Mouse (Mus musculus) hindbrain, embryonic 10.5 days (tissue): ENCODE measurements around the gene Tapbp. TPM values are rescaled to one million over a fixed set of nuclear protein-coding genes. Genes with fewer than 3 reads are reported as not detected.
"Not testable (repeated sequence)": the region's sequence is repeated elsewhere in the genome, so short reads cannot be mapped to it uniquely, and the experiment has no call there.

ENCODE experiments used
- DNase-seq: peaks from one replicate; pipeline ENCODE4 v3.0.0-alpha.2; 2017; ENCODE audit warnings: low spot score
- H3K27ac ChIP-seq: fragments of 300-500 bp; sonication (generic); 2 replicates; pipeline ENCODE4 v1.5.1; 2016; ENCODE audit warnings: mild to moderate bottlenecking, moderate library complexity
- H3K27me3 ChIP-seq: fragments of 300-500 bp; sonication (generic); 2 replicates; pipeline ENCODE4 v1.6.1; 2016; ENCODE audit warnings: mild to moderate bottlenecking; ENCODE audit not compliant: poor library complexity, insufficient read depth, severe bottlenecking
- H3K36me3 ChIP-seq: fragments of 300-500 bp; sonication (generic); 2 replicates; pipeline ENCODE4 v1.6.1; 2016; ENCODE audit warnings: mild to moderate bottlenecking, moderate library complexity
- H3K4me1 ChIP-seq: fragments of 300-500 bp; sonication (generic); replicated peaks from 2 replicates; pipeline ENCODE4 v1.6.1; 2016; ENCODE audit warnings: mild to moderate bottlenecking
- H3K4me3 ChIP-seq: fragments of 300-500 bp; sonication (generic); 2 replicates; pipeline ENCODE4 v1.5.1; 2016; ENCODE audit warnings: mild to moderate bottlenecking, moderate library complexity
- H3K9me3 ChIP-seq: fragments of 300-500 bp; sonication (generic); 2 replicates; pipeline ENCODE4 v1.6.1; 2016; ENCODE audit warnings: mild to moderate bottlenecking, moderate library complexity
- WGBS: fragments of 180-500 bp; shearing (Covaris S2); methylation state at CpG from one replicate; pipeline ENCODE4 v1.1.7; 2016; 5-methylcytosine and 5-hydroxymethylcytosine counted together
- polyA plus RNA-seq: library from polyadenylated mRNA; unstranded; fragments of >200 nt; fragmentation: Nextera tagmentation; extraction: Ambion mirVana; gene quantifications from 2 replicates; pipeline ENCODE4 v1.2.1, GENCODE M21; 2016

Gene Tapbp
- polyA plus RNA-seq, 1 experiment from 2014 or later: 17.2 TPM

DNA sequence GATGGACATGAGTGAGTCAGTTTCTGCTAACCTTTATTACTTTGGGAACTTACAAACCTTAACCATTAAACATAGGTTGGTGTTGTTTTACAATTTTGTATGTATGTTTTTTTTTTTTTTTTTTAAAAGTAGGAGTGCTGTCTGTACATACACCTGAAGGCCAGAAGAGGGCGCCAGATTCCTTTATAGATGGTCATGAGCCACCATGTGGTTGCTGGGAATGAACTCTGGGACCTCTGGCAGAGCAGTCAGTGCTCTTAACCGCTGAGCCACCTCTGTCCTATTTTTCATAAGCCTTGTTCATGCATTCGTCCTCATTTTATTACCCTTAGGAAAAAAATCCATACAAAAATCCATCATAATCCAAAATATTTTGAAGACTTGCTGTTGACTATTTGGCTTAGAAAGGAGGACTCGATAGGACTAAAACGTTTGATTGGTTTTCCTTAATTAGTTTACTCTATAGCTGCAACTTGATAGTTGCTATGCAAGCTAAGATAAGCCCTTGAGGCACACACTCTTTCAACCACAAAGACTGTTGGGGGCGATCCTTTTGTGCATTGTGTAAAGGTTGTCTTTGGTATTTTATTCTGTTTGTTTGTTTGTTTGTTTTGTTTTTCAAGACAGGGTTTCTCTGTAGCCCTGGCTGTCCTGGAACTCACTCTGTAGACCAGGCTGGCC lies 18.4 kb upstream of the Tapbp start:
- Histone ChIP-seq H3K27ac (no peak overlapping the region), H3K36me3 (no peaks in the 10 kb centered on the region), H3K4me3 (no peak overlapping the region), H3K4me1 (no peaks in the 10 kb centered on the region), H3K9me3 (no peaks in the 10 kb centered on the region), H3K27me3 (no peaks in the 10 kb centered on the region)
- peak; percentile 47 for DNase-seq
- 41% methylated on average over 6 of the region's 6 CpGs for WGBS

DNA sequence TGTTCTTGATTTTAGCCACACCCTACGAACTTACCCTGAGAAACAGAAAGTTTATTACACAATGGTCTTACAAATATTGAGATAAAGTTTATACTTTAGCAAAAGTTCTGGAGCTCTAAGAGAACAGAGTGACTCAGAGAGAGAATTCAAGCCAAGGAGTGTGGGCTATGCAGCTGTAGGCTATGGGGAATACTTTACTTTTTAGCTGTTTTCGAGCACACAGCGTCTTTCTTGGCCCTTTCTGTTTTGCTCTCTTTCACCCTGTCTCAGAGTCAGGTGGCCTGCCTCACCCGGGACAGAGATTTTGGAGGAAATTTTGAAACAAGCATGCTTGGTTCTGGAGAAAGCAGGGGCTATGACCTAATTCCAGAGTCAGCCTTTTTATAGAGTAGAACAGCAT lies 17.5 kb upstream of the Tapbp start:
- H3K4me3 ChIP-seq, H3K27ac ChIP-seq, DNase-seq, H3K27me3 ChIP-seq, H3K4me1 ChIP-seq, H3K36me3 ChIP-seq, H3K9me3 ChIP-seq: not testable (repeated sequence)
- WGBS: 80% methylated on average over 4 of the region's 4 CpGs

DNA sequence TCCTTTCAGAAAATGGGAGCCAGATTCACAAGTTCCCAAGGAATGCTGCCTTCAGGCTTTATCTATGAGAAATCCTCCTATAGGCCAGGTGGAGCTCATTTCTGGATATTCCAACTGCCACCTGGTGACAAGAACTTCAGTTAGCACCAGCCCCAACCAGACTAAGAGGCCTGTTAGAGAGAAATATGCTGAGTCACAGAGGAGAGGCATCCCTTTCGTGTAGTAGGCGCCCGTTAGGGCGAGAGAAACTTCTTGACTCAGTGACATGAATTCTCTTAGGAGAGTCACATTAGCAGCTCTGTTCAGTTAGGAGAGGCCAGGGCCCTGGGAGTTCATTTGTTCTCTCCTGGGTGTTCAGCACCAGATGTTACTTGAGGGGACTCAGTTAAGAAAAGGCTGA lies 16.1 kb upstream of the Tapbp start:
- Histone ChIP-seq H3K36me3 (no peaks in the 10 kb centered on the region), H3K9me3 (no peaks in the 10 kb centered on the region), H3K4me3 (no peak overlapping the region), H3K4me1 (peaks cover 3% of the 10 kb centered on the region; the same call in 1 of the 2 replicates), H3K27me3 (no peaks in the 10 kb centered on the region), H3K27ac (no peak overlapping the region)
- 82% methylated on average over 4 of the region's 4 CpGs for WGBS
- DNase-seq: no peak

DNA sequence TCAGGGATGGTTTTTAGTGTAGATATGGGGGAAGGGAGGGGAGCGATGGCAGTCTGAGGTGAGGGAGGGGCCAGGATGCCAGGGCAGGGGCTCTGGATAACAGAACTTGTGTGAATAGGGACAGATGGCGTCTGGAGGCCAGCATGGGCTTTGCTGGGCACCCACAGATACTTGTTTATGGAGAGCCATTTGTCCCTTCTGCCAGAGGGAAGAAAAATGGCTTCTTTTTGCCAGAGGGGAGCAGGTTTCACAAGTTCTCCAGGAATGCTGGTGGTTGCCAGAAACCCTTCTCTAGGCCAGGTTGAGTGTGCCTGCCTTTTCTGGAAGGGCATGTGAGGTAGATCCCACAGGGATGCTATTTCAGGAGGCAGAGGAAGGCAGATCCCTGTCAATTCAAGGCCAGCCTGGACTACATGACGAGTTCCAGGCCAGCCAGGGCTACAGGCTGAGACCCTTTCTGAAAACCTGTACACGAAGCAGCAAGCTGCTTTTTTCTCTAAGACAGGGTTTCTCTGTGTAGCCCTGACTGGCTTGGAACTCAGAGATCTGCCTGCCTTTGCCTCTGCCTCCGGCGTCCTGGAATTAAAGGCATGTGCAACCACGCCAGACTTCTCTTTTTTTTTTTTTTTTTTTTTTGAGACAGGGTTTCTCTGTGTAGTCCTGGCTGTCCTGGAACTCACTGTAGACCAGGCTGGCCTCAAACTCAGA lies 15.3 kb upstream of the Tapbp start:
- Histone ChIP-seq H3K4me3 (no peak overlapping the region), H3K27me3 (no peaks in the 10 kb centered on the region), H3K36me3 (no peaks in the 10 kb centered on the region), H3K27ac (no peak overlapping the region), H3K9me3 (no peaks in the 10 kb centered on the region), H3K4me1 (peaks cover 6% of the 10 kb centered on the region)
- DNase-seq: no peak
- 78% methylated on average over 7 of the region's 7 CpGs for WGBS

DNA sequence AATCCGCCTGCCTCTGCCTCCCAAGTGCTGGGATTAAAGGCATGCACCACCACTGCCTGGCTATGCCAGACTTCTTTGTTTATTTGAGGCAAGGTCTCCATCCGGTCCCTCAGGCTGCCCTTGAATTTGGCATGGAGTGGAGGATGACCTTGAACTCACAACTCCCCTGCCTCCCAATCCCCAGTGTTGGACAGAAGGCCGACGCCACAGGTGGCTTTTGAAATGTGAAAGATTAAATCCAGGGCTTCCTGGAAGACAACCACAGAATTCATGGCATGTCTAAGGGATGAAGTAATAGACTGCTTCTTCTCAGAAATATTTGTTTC lies 14.7 kb upstream of the Tapbp start:
- no peak overlapping the region for H3K4me3 ChIP-seq
- H3K9me3 ChIP-seq: no peaks in the 10 kb centered on the region
- WGBS: 90% methylated on average over 4 of the region's 4 CpGs
- no peak overlapping the region for H3K27ac ChIP-seq
- no peak for DNase-seq
- H3K36me3 ChIP-seq: no peaks in the 10 kb centered on the region
- no peaks in the 10 kb centered on the region for H3K27me3 ChIP-seq
- peaks cover 6% of the 10 kb centered on the region for H3K4me1 ChIP-seq

DNA sequence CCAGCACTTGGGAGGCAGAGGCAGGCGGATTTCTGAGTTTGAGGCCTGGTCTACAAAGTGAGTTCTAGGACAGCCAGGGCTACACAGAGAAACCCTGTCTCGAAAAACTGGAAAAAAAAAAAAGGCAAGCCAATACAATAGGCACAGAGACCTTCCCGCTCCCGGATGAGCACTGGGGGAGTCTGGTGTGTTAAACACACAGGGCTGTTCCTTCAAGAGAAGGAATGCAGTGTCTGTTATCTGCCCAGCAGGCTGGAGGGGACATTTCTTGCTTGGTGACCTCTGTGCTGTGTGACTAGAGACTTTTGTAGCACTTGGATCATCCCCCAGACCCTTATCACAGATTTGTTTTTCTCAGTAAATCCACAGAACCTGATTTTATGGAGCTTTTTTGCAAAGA lies 14.0 kb upstream of the Tapbp start:
- Histone ChIP-seq H3K36me3 (no peaks in the 10 kb centered on the region), H3K4me1 (peaks cover 6% of the 10 kb centered on the region), H3K4me3 (no peak overlapping the region), H3K9me3 (no peaks in the 10 kb centered on the region), H3K27ac (no peak overlapping the region), H3K27me3 (no peaks in the 10 kb centered on the region)
- WGBS: 65% methylated on average over 4 of the region's 4 CpGs
- no peak for DNase-seq

DNA sequence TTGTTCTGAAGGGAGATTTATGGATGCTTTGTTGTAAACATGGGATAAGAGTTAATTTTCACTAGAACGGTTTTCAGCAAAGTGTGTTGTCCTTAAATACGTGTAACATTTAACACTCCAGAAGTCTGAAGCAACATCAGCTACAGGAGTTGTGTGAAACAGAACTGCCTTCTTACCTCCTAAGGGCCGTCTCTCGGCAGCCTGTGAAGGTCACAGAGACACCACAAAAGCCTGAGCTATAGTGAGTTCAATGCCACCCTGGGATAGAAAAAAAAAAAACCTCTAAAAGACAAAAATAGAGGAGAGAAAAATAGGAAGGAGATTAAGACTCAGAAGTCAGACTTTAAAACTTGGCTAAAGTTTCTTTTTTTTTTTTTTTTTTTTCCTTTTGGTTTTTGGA lies 13.6 kb upstream of the Tapbp start:
- Histone ChIP-seq H3K27ac (no peak overlapping the region), H3K27me3 (no peaks in the 10 kb centered on the region), H3K36me3 (no peaks in the 10 kb centered on the region), H3K9me3 (no peaks in the 10 kb centered on the region), H3K4me1 (peaks cover 6% of the 10 kb centered on the region), H3K4me3 (no peak overlapping the region)
- no peak for DNase-seq
- 83% methylated on average over 4 of the region's 4 CpGs for WGBS

DNA sequence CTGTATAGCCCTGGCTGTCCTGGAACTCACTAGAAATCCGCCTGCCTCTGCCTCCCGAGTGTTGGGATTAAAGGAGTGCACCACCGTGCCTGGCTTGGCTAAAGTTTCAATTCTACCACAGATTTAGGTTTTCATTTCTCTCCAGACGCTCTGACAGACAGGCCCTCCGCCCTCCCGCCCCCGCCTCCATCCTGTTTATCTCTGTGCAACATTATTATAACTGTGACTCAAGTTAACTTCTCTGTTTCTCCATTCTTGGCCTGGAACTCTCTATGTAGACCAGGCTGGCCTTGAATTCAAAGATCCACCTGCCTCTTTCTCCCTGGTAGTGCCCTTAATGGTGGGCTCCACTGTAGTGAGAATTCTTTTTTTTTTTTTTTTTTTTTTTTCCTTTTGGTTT lies 13.2 kb upstream of the Tapbp start:
- no peaks in the 10 kb centered on the region for H3K9me3 ChIP-seq
- H3K36me3 ChIP-seq: no peaks in the 10 kb centered on the region
- no peaks in the 10 kb centered on the region for H3K27me3 ChIP-seq
- no peak overlapping the region for H3K27ac ChIP-seq
- 86% methylated on average over 7 of the region's 7 CpGs for WGBS
- peaks cover 6% of the 10 kb centered on the region for H3K4me1 ChIP-seq
- no peak overlapping the region for H3K4me3 ChIP-seq
- DNase-seq: no peak

DNA sequence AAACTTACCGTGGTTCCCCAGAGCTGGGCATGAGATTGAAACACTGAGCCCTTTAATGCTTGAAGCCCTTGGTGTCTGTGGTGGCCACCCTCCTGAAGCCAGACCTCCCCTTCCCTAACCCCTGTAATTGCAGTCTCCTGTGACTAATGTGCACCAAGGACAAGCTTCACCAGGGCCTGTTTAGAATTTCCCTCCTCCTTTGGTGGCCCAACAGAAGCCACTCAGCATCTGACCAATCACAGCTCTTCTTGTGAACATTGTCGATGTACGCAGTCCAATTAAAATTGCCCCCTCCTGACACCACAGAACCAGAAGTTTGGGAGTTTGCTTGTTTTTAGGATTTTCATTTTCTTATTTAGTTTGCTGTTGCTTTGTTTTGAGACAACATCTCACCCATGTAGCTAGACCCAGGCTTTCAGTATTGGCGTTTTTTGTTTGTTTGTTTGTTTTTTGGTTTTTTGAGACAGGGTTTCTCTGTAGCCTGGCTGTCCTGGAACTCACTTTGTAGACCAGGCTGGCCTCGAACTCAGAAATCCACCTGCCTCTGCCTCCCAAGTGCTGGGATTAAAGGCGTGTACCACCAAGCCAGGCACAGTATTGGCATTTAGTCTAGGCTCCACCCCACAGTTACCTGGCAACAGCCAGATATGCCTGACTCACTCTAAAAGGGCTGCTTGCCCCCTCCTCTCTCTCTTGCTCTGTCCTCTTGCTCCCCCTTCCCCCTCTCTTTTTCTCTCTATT lies 11.6 kb upstream of the Tapbp start:
- H3K27me3 ChIP-seq, H3K9me3 ChIP-seq, H3K36me3 ChIP-seq, DNase-seq, H3K27ac ChIP-seq, H3K4me3 ChIP-seq: not testable (repeated sequence)
- H3K4me1 ChIP-seq: peaks cover 20% of the 10 kb centered on the region
- WGBS: 78% methylated on average over 6 of the region's 6 CpGs

DNA sequence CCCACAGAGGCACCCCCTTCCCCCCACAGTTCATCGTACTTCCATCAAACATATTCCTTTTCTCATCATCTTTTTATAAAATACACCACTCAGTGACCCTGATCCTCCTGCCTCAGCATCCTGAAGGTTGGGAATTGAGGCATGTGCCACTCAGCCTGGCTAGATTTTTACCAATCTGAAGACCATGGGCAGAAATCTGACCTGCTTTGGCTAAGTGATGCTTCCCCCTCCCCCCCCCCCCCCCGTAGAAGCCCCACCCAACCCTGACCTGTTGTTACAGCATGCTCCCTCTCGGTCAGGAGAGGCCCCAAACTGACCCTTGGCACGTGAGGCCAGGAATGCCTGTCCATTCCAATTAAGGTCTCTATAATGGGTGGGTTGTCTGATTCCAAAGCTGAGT lies 10.9 kb upstream of the Tapbp start, which contains the start of gene Platr17:
TSS of gene Platr17 (plus strand) at position 301 of the 400 bp plus-strand sequence.
- WGBS: 18% methylated on average over 3 of the region's 4 CpGs
- DNase-seq: not testable (repeated sequence)

DNA sequence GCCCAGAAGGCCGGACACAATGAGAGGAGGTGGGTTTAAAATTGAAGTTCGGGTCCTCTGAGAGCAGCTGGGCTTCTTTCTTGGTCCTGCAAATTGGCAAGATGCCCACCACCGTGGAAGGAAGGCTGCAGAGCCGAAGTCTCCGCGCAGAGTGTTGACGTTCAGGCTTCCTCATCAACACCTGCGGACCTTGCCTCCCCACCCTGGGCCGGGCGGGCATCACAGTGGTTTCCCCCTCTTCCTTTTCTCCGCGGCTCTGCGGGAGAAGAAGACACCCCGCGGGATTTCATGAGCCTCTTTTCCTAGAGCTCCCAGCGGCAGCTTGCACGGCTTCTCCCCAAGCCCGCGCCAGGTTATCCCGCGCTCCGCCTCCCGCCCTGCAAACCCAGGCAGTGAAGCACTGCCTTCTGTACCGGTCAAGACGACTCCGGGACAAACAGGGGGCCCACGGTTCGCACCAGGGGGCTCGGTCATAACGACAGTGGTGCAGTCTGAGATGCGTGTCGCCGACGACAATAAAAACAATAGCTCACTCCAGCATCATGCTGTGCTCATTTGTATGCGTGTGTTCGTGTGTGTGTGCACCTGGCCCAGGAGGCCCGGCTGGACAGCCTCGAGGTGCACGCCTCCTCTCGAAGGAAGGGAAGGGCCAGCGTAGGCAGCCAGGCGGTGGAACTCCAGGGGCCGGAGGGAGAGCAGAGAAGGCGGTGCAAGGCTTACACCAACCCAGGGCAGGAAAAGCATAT lies 7.2 kb upstream of the Tapbp start:
- under 1% methylated on average over 44 of the region's 44 CpGs for WGBS
- DNase-seq: peak; percentile 50
- Histone ChIP-seq H3K4me1 (peaks cover 39% of the 10 kb centered on the region), H3K27ac (peak overlapping the region; percentile 92), H3K36me3 (peaks cover 32% of the 10 kb centered on the region), H3K9me3 (no peaks in the 10 kb centered on the region), H3K27me3 (no peaks in the 10 kb centered on the region), H3K4me3 (peak overlapping the region; percentile 95)

More for the DNA sequence above, 10.9 kb upstream of the Tapbp start, which contains the start of gene Platr17:
- not testable (repeated sequence) for H3K9me3 ChIP-seq, H3K4me3 ChIP-seq, H3K27ac ChIP-seq, H3K27me3 ChIP-seq, H3K36me3 ChIP-seq
- H3K4me1 ChIP-seq: peaks cover 23% of the 10 kb centered on the region

DNA sequence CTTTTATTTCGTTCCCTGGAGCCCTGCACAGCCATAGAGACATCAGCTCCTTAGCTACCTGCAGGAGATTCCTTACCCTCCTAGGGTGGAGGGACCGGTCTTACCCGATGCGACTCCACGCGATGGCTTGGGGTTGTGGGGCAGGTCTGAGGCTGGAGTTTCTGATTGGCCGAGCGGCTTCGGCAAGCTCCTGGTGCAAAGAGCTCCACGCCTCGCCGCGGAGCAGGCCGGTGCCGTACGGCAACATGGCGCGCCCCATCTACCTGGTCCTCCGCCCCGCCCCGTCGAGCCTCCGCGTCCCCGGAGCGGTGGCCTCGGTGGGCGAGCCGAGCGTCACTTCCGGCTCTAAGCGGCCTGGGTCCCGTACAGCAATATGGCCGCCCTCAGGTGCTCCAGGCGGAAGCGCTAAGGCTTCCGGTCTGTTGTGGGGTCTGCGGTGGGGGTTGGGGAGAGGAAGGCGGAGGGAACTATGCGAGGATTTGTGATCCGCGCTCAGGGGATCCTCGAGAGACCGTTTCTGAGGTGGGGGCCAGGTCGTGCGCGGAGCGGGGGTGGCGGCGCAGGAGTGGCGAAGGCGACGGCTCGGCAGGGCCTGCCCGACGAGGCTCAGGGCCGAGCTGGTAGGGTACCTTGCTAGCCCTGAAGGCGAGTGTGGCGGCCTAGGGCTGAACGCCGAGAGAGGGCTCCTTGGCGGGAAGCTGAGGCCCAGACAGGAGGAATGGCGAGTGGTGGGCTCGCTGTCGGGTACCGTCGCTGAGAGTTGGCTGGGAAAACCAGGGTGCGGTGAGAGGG lies 6.4 kb upstream of the Tapbp start, which contains the start of gene Daxx:
TSS of gene Daxx (plus strand) at position 338 of the 792 bp plus-strand sequence.
- peaks cover 40% of the 10 kb centered on the region for H3K36me3 ChIP-seq
- peak; percentile 99 for DNase-seq
- H3K4me3 ChIP-seq: peak within 1 kb of the TSS; percentile 95
- H3K9me3 ChIP-seq: no peaks in the 10 kb centered on the region
- peak within 1 kb of the TSS; percentile 92 for H3K27ac ChIP-seq
- H3K4me1 ChIP-seq: peaks cover 40% of the 10 kb centered on the region
- WGBS: under 1% methylated on average over 68 of the region's 68 CpGs
- H3K27me3 ChIP-seq: no peaks in the 10 kb centered on the region
